Mouse (Mus musculus) forebrain, embryonic 15.5 days (tissue): ENCODE measurements at regions not wholly inside any gene's neighbourhood (a gene's known extent, or its start where the extent isn't known, plus 50 kb on each side); places are given as distances from the start of the nearest gene placed in this dataset.

ENCODE experiments used
- ATAC-seq: fragments of 200-750 bp; cut with Nextera tagmentation; replicated peaks from 2 replicates; pipeline ENCODE4 v1.8.0; 2017; ENCODE audit warnings: mild to moderate bottlenecking, moderate TSS enrichment, moderate library complexity
- H3K27ac ChIP-seq: fragments of 300-500 bp; sonication (generic); replicated peaks from 2 replicates; pipeline ENCODE4 v1.5.1; 2015; ENCODE audit warnings: mild to moderate bottlenecking, inconsistent platforms
- H3K27me3 ChIP-seq: fragments of 300-500 bp; sonication (generic); 2 replicates; pipeline ENCODE4 v1.6.1; 2015; ENCODE audit warnings: inconsistent platforms
- H3K36me3 ChIP-seq: fragments of 300-500 bp; sonication (generic); 2 replicates; pipeline ENCODE4 v1.6.1; 2015; ENCODE audit warnings: mild to moderate bottlenecking, inconsistent platforms
- H3K4me1 ChIP-seq: fragments of 300-500 bp; sonication (generic); 2 replicates; pipeline ENCODE4 v1.6.1; 2015; ENCODE audit warnings: inconsistent platforms
- H3K4me2 ChIP-seq: fragments of 300-500 bp; sonication (generic); replicated peaks from 2 replicates; pipeline ENCODE4 v1.6.1; 2015; ENCODE audit warnings: mild to moderate bottlenecking, inconsistent platforms
- H3K4me3 ChIP-seq: fragments of 300-500 bp; sonication (generic); 2 replicates; pipeline ENCODE4 v1.5.1; 2015; ENCODE audit warnings: mild to moderate bottlenecking, inconsistent platforms
- H3K9ac ChIP-seq: fragments of 300-500 bp; sonication (generic); replicated peaks from 2 replicates; pipeline ENCODE4 v1.6.1; 2015; ENCODE audit warnings: mild to moderate bottlenecking, inconsistent platforms
- H3K9me3 ChIP-seq: fragments of 300-500 bp; sonication (generic); 2 replicates; pipeline ENCODE4 v1.6.1; 2016; ENCODE audit warnings: inconsistent platforms
- WGBS: fragments of 180-500 bp; shearing (Covaris S2); methylation state at CpG from one replicate; pipeline ENCODE4 v1.1.7; 2015; ENCODE audit warnings: mixed read lengths; 5-methylcytosine and 5-hydroxymethylcytosine counted together

GRCm38 (mm10) chr3:21484052-21484451 is 592.4 kb upstream of the Tbl1xr1 start:
- H3K36me3 ChIP-seq = no peaks in the 10 kb centered on the region
- H3K4me1 ChIP-seq = peaks cover 5% of the 10 kb centered on the region
- WGBS = 76% methylated on average over 2 of the region's 2 CpGs
- H3K9me3 ChIP-seq = no peaks in the 10 kb centered on the region
- H3K9ac ChIP-seq = no peak overlapping the region
- ATAC-seq = no peak
- H3K4me3 ChIP-seq = no peak overlapping the region
- no peaks in the 10 kb centered on the region for H3K27me3 ChIP-seq
- H3K27ac ChIP-seq = no peak overlapping the region
- no peak overlapping the region for H3K4me2 ChIP-seq

- Histone ChIP-seq H3K9me3 (no peaks in the 10 kb centered on the region), H3K4me2 (no peak overlapping the region), H3K4me3 (no peak overlapping the region), H3K27me3 (no peaks in the 10 kb centered on the region), H3K27ac (no peak overlapping the region), H3K9ac (no peak overlapping the region), H3K36me3 (no peaks in the 10 kb centered on the region), H3K4me1 (no peaks in the 10 kb centered on the region)
- ATAC-seq = no peak
Observed at GRCm38 (mm10) chr3:21485454-21485853, 591.0 kb upstream of the Tbl1xr1 start.

GRCm38 (mm10) chr3:21489547-21489946 is 586.9 kb upstream of the Tbl1xr1 start:
- Histone ChIP-seq H3K4me1 (no peaks in the 10 kb centered on the region), H3K9me3 (no peaks in the 10 kb centered on the region), H3K27ac (no peak overlapping the region), H3K36me3 (no peaks in the 10 kb centered on the region), H3K4me3 (no peak overlapping the region), H3K9ac (no peak overlapping the region), H3K4me2 (no peak overlapping the region), H3K27me3 (no peaks in the 10 kb centered on the region)
- ATAC-seq = no peak
- 67% methylated on average over 1 of the region's 1 CpGs for WGBS

GRCm38 (mm10) chr3:21492413-21492812 is 584.0 kb upstream of the Tbl1xr1 start:
- Histone ChIP-seq H3K36me3 (no peaks in the 10 kb centered on the region), H3K4me1 (peaks cover 15% of the 10 kb centered on the region), H3K4me2 (no peak overlapping the region), H3K27ac (no peak overlapping the region), H3K9me3 (no peaks in the 10 kb centered on the region), H3K27me3 (no peaks in the 10 kb centered on the region), H3K4me3 (no peak overlapping the region), H3K9ac (no peak overlapping the region)
- 75% methylated on average over 3 of the region's 3 CpGs for WGBS
- ATAC-seq = no peak

GRCm38 (mm10) chr3:21493384-21493783 is 583.1 kb upstream of the Tbl1xr1 start:
- H3K36me3 ChIP-seq = no peaks in the 10 kb centered on the region
- H3K4me2 ChIP-seq = no peak overlapping the region
- H3K9ac ChIP-seq = no peak overlapping the region
- H3K4me3 ChIP-seq = no peak overlapping the region
- no peak for ATAC-seq
- 80% methylated on average over 6 of the region's 6 CpGs for WGBS
- H3K4me1 ChIP-seq = peaks cover 15% of the 10 kb centered on the region
- H3K27me3 ChIP-seq = no peaks in the 10 kb centered on the region
- no peaks in the 10 kb centered on the region for H3K9me3 ChIP-seq
- no peak overlapping the region for H3K27ac ChIP-seq

GRCm38 (mm10) chr3:21494904-21495303 is 581.5 kb upstream of the Tbl1xr1 start:
- Histone ChIP-seq H3K4me3 (no peak overlapping the region), H3K27ac (no peak overlapping the region), H3K4me2 (no peak overlapping the region), H3K9me3 (no peaks in the 10 kb centered on the region), H3K4me1 (peaks cover 15% of the 10 kb centered on the region), H3K36me3 (no peaks in the 10 kb centered on the region), H3K9ac (no peak overlapping the region), H3K27me3 (no peaks in the 10 kb centered on the region)
- ATAC-seq = 0 out of 2 replicates have a peak, but pooled peaks have one; percentile 35
- 39% methylated on average over 3 of the region's 3 CpGs for WGBS

GRCm38 (mm10) chr3:21495651-21496050 is 580.8 kb upstream of the Tbl1xr1 start:
- Histone ChIP-seq H3K27ac (no peak overlapping the region), H3K27me3 (no peaks in the 10 kb centered on the region), H3K4me2 (no peak overlapping the region), H3K4me1 (peaks cover 15% of the 10 kb centered on the region), H3K36me3 (no peaks in the 10 kb centered on the region), H3K4me3 (no peak overlapping the region), H3K9ac (no peak overlapping the region), H3K9me3 (no peaks in the 10 kb centered on the region)
- WGBS = 63% methylated on average over 5 of the region's 5 CpGs
- ATAC-seq = no peak

- no peaks in the 10 kb centered on the region for H3K9me3 ChIP-seq
- H3K27me3 ChIP-seq = no peaks in the 10 kb centered on the region
- H3K4me3 ChIP-seq = no peak overlapping the region
- no peaks in the 10 kb centered on the region for H3K36me3 ChIP-seq
- H3K4me1 ChIP-seq = peaks cover 15% of the 10 kb centered on the region
- no peak overlapping the region for H3K9ac ChIP-seq
- no peak overlapping the region for H3K4me2 ChIP-seq
- H3K27ac ChIP-seq = no peak overlapping the region
- ATAC-seq = no peak
- WGBS = 92% methylated on average over 2 of the region's 2 CpGs
Observed at GRCm38 (mm10) chr3:21496166-21496565, 580.3 kb upstream of the Tbl1xr1 start.

GRCm38 (mm10) chr3:21497011-21497410 is 579.4 kb upstream of the Tbl1xr1 start:
- 58% methylated on average over 1 of the region's 1 CpGs for WGBS
- Histone ChIP-seq H3K4me2 (no peak overlapping the region), H3K27ac (no peak overlapping the region), H3K27me3 (no peaks in the 10 kb centered on the region), H3K9ac (no peak overlapping the region), H3K36me3 (no peaks in the 10 kb centered on the region), H3K4me1 (peaks cover 15% of the 10 kb centered on the region), H3K9me3 (no peaks in the 10 kb centered on the region), H3K4me3 (no peak overlapping the region)
- ATAC-seq = no peak

GRCm38 (mm10) chr3:21507655-21508054 is 568.8 kb upstream of the Tbl1xr1 start:
- ATAC-seq = no peak
- no peaks in the 10 kb centered on the region for H3K27me3 ChIP-seq
- H3K27ac ChIP-seq = no peak overlapping the region
- H3K4me3 ChIP-seq = no peak overlapping the region
- no peaks in the 10 kb centered on the region for H3K36me3 ChIP-seq
- peaks cover 21% of the 10 kb centered on the region; the same call in 1 of the 2 replicates for H3K9me3 ChIP-seq
- H3K4me1 ChIP-seq = no peaks in the 10 kb centered on the region
- WGBS = 94% methylated on average over 2 of the region's 2 CpGs
- no peak overlapping the region for H3K4me2 ChIP-seq
- H3K9ac ChIP-seq = no peak overlapping the region

GRCm38 (mm10) chr3:21512081-21512480 is 564.4 kb upstream of the Tbl1xr1 start:
- H3K4me2 ChIP-seq = no peak overlapping the region
- peaks cover 21% of the 10 kb centered on the region; the same call in 1 of the 2 replicates for H3K9me3 ChIP-seq
- no peak overlapping the region for H3K27ac ChIP-seq
- no peaks in the 10 kb centered on the region for H3K27me3 ChIP-seq
- H3K4me3 ChIP-seq = no peak overlapping the region
- 85% methylated on average over 4 of the region's 4 CpGs for WGBS
- ATAC-seq = no peak
- H3K9ac ChIP-seq = no peak overlapping the region
- H3K4me1 ChIP-seq = no peaks in the 10 kb centered on the region
- no peaks in the 10 kb centered on the region for H3K36me3 ChIP-seq

- no peaks in the 10 kb centered on the region for H3K36me3 ChIP-seq
- WGBS = 5% methylated on average over 1 of the region's 1 CpGs
- ATAC-seq = peak; percentile 84
- H3K4me2 ChIP-seq = no peak overlapping the region
- no peaks in the 10 kb centered on the region for H3K27me3 ChIP-seq
- H3K9me3 ChIP-seq = no peaks in the 10 kb centered on the region; the same call in 1 of the 2 replicates
- H3K27ac ChIP-seq = peak overlapping the region; percentile 39
- no peak overlapping the region for H3K9ac ChIP-seq
- no peak overlapping the region for H3K4me3 ChIP-seq
- H3K4me1 ChIP-seq = peaks cover 10% of the 10 kb centered on the region
Observed at GRCm38 (mm10) chr3:21524426-21524937, 552.0 kb upstream of the Tbl1xr1 start.

- Histone ChIP-seq H3K9ac (no peak overlapping the region), H3K36me3 (no peaks in the 10 kb centered on the region), H3K9me3 (no peaks in the 10 kb centered on the region), H3K4me2 (no peak overlapping the region), H3K27ac (no peak overlapping the region), H3K4me1 (no peaks in the 10 kb centered on the region), H3K27me3 (no peaks in the 10 kb centered on the region), H3K4me3 (no peak overlapping the region)
- 61% methylated on average over 5 of the region's 5 CpGs for WGBS
- ATAC-seq = no peak
Observed at GRCm38 (mm10) chr3:21530862-21531261, 545.6 kb upstream of the Tbl1xr1 start.
